Mouse (Mus musculus) retina, adult 2 months (tissue): ENCODE results near the gene Gm5134.
"Not testable (repeated sequence)": the region's sequence is repeated elsewhere in the genome, so short reads cannot be mapped to it uniquely, and the experiment has no call there.

Source experiments
- DNase-seq: peaks from one replicate; pipeline ENCODE4 v3.0.0-alpha.2; 2012; ENCODE audit warnings: low read depth, low spot score

The Gm5134 gene

DNA sequence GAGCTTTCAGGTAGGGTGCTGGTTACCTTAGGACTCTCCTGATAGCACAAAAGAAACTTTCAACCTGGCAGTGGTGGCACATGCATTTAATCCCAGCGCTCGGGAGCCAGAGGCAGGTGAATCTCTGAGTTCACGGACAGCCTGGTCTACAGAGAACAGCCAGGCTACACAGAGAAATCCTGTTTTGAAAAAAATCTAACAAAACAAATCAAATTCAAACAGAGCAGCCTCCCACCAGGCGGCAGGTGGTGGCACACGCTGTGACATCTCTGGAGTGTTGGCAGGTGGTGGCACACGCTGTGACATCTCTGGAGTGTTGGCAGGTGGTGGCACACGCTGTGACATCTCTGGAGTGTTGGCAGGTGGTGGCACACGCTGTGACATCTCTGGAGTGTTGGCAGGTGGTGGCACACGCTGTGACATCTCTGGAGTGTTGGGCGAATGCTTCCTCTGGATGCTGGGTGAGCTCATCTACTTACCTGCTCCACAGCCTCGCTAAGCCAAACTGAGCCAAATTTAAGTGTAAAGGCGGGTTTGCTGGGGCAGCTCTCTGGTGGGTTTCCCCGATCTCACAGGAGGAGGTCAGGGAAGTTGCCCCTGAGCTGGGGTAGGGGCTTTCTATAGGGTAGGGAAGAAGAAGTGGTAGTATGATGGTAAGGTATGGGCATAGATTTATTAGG lies 40.4 kb downstream of the Gm5134 start:
- not testable (repeated sequence) for DNase-seq

DNA sequence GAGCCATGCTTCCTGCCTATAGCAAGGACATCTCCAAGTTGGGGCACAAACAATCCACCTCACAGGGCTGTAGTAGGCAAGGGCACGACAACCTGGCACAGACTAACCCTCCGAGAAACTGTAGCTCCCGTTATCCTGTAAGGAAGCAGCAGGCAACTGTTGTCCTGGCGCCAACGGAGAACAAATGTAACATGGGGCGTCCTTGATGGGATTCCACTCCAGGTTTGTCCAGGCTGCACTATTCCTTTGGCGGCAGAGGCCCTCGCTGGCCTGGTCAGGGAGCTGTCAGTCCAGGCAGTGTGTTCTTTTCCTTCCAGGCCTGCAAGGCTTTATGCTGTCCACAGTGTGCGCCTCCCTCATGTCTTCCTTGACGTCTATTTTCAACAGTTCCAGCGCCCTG lies 41.1 kb downstream of the Gm5134 start:
- DNase-seq = no peak

- DNase-seq = no peak
These were observed 42.0 kb downstream of the Gm5134 start for GRCm38 (mm10) chr10:75996315-75996714.

- no peak for DNase-seq
These were observed 46.8 kb downstream of the Gm5134 start for GRCm38 (mm10) chr10:76001160-76001559.

DNA sequence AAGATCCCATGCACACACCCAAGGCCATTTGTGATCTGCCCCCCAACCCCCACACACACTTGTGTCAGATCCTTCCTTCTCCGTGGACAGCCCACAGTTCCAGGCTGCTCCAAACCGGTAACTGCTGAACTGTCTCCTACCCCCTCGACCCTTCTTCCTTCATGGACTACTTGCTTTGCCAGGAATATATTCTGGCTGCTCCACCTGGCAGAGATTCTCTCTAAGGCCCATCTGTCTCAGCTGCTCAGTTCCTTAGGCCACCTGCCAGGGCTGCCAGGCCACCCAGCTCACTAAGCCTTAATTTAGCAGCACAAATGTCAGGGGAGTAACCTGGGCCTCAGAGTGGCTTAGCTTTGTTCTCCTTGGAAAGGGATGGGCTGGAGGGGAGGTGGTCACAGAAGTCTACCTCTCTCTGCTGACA lies 47.8 kb downstream of the Gm5134 start:
- no peak for DNase-seq

DNA sequence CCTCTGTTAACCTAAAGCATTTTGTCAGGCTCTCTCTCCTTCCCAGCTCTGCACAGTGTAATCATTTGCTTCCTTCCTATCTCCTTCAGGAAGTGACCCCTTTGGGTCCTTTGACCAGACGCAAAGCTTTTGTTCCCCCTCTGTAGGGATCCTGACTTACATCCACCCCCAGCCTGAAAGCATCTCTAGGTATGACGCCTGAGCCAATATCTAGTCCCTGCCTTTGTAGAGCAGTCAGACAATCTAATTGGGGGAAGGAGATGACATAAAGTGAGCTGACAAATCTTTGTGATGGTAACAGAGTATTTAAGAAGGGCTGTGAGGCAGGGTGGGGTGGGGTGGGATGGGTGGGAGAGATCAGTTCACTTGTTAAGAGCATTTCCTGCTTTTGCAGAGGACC lies 48.3 kb downstream of the Gm5134 start:
- DNase-seq = no peak

GRCm38 (mm10) chr10:76003221-76003620 lies 48.9 kb downstream of the Gm5134 start:
- DNase-seq = no peak

DNA sequence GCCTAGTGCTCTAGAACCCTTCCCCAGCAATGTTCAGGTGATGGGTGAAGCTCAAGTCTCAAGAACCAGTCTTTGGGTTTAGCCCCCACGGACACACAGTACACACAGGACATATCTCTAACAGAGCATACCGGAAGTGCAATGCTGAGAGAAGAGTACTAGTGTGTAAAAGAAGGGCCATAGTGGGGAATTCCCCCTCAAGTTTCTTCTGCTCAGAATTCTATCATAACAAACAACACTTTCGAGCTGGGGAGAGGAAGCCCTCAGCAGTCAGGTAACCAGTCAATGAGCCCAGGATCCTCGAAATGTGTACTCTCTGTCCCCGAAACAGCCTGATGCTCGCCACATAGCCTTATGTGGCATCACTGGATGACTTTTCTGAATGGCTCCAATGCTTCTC lies 52.1 kb downstream of the Gm5134 start:
- no peak for DNase-seq

GRCm38 (mm10) chr10:76009812-76010211 lies 55.5 kb downstream of the Gm5134 start:
- DNase-seq = no peak

GRCm38 (mm10) chr10:76012922-76013321 lies 58.6 kb downstream of the Gm5134 start:
- no peak for DNase-seq

DNA sequence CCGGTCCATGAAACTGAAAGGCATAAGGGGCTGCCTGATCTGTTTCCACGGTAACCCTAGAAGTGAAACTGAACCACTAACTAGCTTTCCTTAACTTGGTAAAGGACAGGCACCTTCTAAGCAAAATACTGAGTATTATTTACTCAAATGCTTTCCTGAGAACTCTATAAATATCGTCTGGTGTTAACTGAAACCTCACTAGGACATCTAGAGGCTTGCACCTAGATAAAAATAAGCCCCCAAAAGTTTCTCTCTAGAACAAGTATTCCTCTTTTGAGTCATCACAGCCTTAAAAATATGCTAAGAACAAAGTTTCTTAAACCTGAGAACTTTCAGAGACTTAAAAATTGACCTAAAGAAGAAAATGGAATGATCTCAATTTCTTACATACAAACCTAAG lies 62.6 kb downstream of the Gm5134 start:
- DNase-seq = no peak

DNA sequence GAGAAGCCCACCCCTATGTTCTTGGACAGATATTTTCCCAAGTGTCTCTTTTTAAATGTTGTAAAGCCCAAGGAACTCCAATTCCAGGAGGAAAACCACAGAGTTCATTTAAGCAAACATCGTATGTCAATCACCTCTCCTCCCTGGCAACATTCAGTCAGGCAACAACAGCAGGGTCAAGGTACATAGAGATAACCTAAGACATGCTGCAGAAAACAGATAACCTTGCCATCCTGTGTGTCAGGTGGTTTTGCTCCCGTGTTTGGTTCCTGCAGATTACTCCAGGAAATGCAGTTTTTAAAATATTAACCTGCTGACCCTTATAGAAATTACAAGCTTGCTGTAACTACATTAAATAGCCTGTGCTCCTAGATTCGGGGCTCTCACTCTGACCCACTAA lies 67.4 kb downstream of the Gm5134 start:
- DNase-seq = no peak

GRCm38 (mm10) chr10:76023921-76024320 lies 69.6 kb downstream of the Gm5134 start:
- DNase-seq = no peak

DNA sequence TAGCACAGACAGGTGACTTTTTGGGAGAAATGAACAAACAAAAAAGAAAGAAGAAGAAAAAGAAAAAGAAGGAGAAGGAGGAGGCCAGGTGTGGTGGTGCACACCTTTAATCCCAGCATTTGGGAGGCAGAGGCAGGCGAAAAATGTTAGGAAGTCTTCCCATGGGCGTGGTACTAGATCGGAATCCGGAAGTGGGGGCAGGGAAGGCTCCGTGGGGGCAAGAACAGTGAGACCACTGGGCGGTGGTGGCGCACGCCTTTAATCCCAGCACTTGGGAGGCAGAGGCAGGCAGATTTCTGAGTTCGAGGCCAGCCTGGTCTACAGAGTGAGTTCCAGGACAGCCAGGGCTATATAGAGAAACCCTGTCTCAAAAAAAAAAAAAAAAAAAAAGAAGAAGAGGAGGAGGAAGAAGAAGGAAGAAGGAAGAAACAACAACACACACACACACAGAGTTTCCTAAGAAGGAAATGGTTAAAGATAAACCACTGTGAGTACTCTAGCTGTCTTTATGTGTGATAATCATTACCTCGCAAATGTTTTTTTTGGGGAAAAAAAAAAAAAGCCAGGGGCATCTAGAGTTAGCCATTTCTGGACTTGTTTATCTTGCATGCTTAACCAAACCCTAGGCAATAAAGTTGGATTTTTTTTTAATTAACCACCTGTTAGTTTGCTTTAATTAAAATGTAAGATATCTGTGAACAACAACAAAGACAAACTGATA lies 71.3 kb downstream of the Gm5134 start:
- DNase-seq = no peak

GRCm38 (mm10) chr10:76027127-76028015 lies 73.1 kb downstream of the Gm5134 start:
- DNase-seq = no peak

DNA sequence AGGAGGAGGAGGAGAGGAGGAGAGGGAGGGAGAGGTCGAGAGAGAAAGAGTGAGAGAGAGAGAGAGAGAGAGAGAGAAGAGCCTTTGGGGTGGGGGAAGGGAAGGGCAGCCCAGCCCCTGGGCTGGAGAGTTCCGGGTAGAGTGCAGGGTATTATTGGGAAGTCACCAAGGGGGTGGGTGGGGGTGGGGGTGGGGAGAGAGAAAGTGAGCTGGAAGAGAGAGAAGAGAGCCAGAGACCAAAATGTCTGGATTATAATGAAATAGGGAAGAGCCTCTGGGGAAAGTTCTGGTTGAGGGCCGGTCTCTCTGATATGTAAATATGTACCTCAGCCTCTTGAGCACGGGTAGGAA lies 73.7 kb downstream of the Gm5134 start:
- DNase-seq = no peak

GRCm38 (mm10) chr10:76028396-76028795 lies 74.1 kb downstream of the Gm5134 start:
- DNase-seq = no peak

DNA sequence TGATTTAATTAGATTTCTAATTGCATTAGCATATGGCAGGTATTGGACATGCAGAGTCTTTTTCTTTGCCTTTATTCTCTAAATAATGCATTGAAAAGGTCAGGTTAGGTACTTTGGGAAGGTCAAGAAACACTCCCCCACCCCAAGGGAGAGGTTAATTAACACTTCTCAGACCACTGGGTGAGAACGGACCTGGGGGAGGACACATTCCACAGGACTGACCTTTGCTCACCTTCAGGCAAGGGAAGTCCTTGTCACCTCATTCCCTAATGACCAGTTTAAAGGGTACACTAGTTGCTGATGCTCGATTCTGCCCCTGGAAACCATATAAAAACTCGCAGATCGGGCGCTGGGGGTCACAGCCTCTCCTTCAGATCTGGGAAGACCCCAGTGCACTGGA lies 75.0 kb downstream of the Gm5134 start:
- DNase-seq = no peak

DNA sequence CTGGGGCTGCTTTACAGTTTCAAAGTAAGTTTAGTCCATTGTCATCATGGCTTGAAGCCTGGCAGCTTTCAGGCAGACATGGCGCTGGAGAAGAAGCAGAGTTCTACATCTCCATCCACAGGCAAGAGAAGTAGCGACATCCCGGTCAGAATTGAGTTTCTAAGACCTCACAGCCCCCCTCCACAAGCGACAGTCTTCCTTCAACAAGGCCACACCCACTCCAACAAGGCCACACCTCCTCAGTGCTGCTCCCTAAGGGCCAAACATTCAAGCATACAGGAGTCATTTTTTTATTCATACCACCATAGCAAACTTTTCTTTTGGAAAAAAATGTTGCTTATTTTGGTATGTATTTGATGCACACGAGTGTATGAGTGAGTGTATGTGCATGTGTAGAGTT lies 76.2 kb downstream of the Gm5134 start:
- DNase-seq = no peak

DNA sequence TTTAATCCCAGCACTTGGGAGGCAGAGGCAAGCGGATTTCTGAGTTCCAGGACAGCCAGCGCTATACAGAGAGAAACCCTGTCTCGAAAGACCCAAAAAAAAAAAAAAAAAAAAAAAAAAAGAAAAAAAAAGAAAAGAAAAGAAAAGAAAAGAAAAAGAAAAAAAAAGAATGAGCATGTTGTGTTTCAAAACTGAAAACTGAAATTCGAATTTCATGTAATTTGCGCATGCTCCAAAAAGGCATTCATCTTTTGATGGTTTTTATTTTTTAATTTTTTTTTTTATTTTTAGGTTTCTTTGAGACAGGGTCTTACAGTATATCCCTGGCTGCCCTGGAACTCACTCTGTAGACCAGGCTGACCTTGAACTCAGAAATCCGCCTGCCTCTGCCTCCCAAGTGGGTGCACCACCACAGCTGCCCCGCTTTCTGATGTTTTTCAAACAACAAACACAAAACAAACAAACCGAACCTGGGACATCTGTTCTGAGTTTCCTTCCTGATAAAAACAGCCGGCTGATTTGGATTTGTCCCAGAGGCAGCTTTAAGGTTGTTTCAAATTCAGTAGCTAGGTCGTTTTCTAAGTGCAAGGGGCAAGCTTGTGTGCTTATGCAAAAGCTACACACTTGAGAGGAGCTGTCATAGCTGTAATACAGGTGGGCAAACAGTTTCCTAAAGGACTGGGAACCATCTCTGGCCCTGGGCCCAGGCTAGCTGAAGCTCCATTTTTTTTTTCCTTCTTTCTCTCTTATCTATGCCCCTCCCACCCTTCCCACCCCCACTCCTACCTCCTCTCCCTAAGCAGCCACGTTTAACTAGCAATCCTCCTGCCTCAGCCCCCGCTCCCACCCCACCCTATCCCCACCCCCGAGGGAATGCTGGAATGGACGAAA lies 77.4 kb downstream of the Gm5134 start:
- DNase-seq = peak; percentile 2

DNA sequence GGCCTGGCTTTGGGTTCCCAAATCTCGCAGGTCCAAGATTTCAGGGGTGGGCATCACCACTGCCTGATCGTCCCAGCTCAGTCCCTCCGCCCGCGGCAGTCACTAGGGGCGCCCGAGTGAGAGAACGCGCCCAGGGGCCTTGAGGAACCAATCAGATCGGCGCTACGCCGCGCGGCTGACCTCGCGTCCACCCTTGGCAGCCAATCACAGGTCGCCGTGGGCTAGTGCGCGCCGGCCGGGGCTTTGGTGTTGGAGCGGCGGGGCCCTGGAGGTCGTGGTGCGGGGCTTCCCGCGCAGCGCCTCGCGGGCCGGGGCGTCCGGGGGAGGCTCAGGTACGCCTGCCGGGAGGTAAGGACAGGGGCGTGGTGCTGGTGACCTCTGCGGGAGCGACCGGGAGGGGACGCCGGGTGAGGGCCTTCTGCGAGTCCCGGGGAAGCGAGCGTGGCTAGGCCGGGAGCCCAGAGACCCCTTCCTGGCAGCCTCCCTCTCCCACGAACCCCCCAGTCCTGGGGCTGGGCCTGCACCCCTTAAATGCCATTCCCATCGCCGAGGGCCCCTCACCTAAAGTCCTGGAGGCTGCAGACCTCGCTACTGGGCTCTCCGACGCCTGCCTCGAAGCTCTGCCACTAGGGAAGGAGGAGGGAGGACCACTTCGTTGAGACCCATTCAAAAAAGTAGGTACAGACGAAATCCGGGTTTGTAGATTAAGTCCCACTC lies 78.2 kb downstream of the Gm5134 start, which contains the start of gene Zfp280b:
Gene Zfp280b, plus strand, starts transcription at position 249 of the 717 bp plus-strand sequence.
- DNase-seq = peak; percentile 80
